Mouse (Mus musculus): ENCODE measurements around the gene Pik3r5.

The Pik3r5 gene

DNA sequence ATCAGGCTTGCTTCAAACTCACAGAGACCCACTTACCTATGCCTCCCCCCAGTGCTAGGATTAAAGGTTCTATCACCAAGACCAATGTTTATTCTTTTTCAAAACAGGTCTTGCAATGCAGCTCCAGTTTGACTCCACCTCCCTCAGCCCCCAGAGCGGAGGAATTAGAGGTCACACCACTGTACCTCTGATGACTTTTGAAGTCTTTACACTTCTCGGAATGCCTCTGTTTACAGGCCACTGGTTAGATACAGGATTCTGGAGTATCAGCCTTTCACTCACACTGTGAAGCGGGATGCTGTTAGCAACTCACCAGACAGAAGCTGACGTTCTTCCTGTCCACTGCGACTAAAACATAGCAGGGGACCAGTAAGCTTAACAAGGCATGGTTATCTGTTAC lies 30.5 kb upstream of the Pik3r5 start:
- DNase-seq (ENCODE audit: low spot score): no peak

DNA sequence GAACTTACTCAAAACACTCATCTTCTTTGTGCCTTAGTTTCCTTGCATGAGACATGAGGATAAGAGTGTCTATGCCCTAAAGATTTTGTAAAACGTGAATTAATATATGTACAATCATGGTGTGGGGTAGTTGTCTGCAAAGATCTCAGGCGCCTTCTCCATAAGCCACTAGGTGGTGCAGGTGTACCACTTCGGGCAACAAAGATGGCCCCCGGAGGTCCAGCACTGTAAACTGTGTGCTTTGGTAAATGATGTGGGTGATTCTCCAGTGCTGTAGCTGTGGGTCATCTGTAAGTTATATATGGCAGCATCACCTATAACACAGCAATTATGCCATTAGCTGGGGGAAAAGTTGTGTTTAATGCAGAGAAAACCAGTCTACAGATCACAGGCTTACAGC lies 27.7 kb upstream of the Pik3r5 start:
- no peak for DNase-seq (ENCODE audit: low spot score)

DNA sequence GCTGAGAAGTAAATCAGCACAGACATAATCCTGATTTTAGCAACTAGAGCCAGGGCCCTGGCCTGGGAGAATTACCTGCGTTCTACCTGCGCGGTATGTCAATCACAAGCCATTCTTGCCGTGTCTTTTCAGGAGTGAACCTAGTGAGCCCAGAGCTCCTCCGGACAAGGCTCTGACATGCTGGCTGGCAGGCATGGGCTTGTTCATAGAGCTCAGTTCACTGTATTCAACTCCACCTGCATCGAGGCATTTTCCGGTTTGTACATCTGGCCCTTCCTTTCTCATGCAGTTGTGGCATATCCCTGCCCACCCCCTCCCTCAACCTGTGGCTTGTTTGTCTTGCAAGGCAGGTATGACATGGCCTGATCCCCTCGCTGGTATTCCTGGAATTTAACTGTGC lies 26.3 kb upstream of the Pik3r5 start:
- no peak for DNase-seq (ENCODE audit: low spot score)

DNA sequence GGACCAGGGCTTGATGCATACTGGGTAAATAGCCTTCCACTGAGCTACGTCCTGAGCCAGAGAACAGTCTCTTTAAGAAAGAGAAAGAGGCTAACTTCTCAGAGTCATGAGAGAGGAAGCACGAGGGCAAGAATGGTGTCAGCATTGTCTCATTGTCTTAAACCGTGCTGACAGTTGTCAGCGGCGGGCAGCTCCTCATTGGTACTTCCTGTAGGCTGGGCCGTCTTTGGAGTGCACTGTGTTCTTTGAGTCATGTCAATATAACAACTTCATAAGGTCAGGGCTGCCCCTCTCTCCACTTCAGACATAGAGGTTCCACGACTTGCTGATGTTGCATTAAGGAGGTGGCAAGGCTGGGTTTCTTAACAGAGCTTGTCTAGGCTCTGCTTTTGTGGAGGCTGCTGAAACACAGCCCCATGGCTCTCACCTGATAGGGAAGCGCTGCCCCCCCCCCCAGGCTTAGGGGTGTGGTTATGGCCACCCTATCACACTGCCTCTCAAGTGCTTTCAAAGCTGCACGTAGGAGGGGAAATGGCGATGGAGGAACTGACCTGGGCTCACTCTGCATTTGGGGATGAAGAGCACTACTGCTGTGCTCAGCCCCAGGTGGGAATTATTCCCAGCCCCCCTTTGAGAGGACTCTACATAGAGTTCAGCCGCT lies 24.5 kb upstream of the Pik3r5 start:
- no peak for DNase-seq (ENCODE audit: low spot score)

- DNase-seq (ENCODE audit: low spot score): peak; percentile 69
Measured at GRCm38 (mm10) chr11:68408127-68408526, 23.8 kb upstream of the Pik3r5 start.

DNA sequence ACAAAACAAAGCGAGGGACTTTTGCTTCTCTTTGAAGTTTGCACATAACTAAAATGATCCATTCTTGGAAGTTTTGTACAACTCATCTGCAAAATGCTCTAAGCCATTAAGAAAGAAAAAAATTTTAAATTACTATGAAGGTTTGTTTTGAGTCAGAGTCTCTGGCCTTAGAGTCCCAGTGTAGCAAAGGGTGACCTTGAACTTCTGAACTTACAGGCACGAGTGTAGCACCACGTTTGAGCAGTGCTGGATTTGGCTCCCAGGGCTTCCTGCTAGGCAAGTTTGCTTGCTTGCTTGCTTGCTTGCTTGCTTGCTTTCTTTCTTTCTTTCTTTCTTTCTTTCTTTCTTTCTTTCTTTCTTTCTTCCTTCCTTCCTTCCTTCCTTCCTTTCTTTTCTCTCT lies 14.9 kb upstream of the Pik3r5 start:
- DNase-seq (ENCODE audit: low spot score): no peak

- no peak for DNase-seq (ENCODE audit: low spot score)
Measured at GRCm38 (mm10) chr11:68417831-68418230, 14.1 kb upstream of the Pik3r5 start.

DNA sequence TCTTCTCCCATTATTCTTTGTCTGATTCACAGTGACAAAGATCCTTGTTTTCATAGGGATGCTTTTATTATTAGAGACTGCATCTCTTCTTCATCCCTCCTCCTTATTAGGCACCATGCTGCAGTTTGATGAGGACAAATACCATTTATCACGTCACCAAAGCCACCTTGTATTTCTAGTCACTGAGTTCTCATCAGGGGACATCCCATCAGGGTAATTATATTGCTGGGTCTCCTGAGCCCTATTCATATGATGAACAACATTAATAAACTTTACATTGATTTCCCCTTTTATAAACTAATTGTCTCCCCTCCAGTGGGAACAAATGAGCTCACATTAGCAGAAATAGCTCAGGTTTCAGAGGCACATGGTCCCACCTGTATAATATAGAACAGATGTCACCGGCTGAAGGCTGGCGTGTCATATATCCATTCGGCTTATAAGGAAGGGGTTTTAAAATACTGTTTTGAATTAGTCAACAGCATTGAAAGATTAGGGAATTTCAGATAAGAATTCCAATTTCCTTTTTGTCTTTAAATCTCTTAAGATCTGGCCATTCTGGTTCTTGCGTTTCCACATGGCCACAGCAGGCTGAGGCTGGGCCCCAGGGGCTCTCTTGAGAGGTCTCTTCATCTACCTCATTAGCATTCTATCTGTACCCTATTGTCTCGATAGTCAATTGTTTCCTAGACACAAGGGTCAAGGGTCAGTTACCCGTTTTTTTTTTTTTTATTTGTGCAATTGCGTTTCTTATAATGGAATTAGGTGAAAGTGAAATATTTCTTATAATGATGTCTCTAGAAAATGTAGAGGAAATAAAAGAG lies 6.2 kb upstream of the Pik3r5 start:
- DNase-seq (ENCODE audit: low spot score): no peak

DNA sequence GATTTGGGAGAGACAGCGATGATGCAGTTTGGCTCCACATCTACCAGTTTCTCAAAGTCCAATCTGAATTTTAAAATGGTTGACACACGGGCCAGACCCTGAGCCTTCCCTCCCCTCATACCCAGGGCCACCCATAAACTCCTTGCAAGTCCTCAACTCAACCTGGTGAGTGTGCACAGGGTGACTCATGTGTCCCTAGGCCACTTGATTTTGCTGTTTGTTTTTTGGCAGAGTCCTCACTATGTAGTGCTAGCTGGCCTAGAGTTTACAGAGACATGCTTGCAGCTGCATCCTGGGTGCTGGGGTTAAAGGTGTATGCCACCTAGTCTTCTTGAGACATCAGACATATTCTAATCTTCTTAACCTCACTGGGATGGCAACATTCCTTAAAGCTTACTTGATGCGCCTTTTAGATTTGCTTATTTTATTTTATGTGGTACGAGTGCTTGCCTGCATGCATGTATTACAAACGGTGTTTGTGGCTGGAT lies 4.8 kb upstream of the Pik3r5 start:
- DNase-seq (ENCODE audit: low spot score): no peak

- DNase-seq (ENCODE audit: low spot score): no peak
Measured at GRCm38 (mm10) chr11:68430662-68431061, 1.3 kb upstream of the Pik3r5 start.

GRCm38 (mm10) chr11:68432361-68433021 lies 570 bp downstream of the Pik3r5 start:
- no peak for DNase-seq (ENCODE audit: low spot score)

GRCm38 (mm10) chr11:68433534-68433933 lies 1.6 kb downstream of the Pik3r5 start:
- DNase-seq (ENCODE audit: low spot score): no peak

DNA sequence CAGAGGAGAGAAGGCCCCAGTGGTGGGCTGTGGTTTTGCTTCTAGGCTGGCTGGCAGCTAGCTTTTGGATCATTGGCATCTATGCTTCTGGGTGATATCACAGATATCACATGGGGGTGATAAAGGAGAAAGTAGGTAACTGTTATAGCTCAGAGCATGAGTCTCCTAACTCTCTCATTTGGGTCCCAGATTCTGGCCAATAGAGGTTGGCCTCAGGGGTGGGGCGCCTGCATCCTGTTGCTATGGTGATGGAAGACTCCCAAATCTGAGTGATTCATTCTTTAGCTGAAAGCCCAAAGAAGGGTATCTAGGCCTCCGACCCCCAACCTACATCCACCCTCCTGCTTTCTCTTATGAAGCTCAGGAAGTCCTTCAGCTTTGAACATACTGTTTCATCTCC lies 2.8 kb downstream of the Pik3r5 start:
- no peak for DNase-seq (ENCODE audit: low spot score)

GRCm38 (mm10) chr11:68435601-68436000 lies 3.7 kb downstream of the Pik3r5 start:
- no peak for DNase-seq (ENCODE audit: low spot score)

- no peak for DNase-seq (ENCODE audit: low spot score)
Measured at GRCm38 (mm10) chr11:68436376-68436775, 4.5 kb downstream of the Pik3r5 start.

DNA sequence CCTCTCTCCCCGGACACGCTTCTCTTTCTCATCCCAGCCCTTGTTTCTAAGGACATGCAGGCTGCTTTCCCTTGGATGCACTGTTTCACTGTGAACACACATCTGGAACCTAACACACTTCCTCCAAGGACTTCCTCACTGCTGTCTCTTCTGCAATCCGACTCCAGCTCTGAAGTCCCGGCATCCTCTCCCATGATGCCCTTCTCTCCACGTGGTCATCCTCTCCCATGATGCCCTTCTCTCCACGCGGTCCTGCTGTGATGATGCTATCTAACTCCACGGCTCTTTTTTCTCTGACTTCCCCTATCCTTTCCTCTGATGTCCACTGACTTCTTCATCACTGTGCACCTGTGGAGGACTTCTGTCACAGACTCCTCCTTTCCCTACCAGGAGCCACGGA lies 8.2 kb downstream of the Pik3r5 start:
- DNase-seq (ENCODE audit: low spot score): no peak

GRCm38 (mm10) chr11:68440965-68441364 lies 9.0 kb downstream of the Pik3r5 start:
- no peak for DNase-seq (ENCODE audit: low spot score)

GRCm38 (mm10) chr11:68442346-68442745 lies 10.4 kb downstream of the Pik3r5 start:
- DNase-seq (ENCODE audit: low spot score): no peak

- DNase-seq (ENCODE audit: low spot score): no peak
Measured at GRCm38 (mm10) chr11:68442983-68443638, 11.2 kb downstream of the Pik3r5 start.

DNA sequence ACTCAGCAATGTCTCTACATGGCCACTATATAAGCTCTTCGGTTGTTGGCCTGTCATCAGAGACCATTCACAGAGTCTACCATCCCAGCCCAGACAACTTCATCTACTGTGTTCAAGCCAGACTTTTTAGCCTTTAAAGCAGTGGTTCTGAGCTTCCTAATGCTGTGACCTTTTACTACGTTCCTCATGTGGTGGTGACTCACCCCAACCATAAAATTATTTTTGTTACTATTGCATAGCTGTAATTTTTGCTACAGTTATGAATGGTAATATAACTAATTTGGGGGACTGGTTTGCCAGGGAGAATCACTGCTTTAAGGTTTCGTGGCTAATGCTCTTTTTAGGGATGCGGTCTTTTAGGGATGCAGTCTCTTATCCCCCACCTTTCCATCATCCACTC lies 14.0 kb downstream of the Pik3r5 start:
- no peak for DNase-seq (ENCODE audit: low spot score)

DNA sequence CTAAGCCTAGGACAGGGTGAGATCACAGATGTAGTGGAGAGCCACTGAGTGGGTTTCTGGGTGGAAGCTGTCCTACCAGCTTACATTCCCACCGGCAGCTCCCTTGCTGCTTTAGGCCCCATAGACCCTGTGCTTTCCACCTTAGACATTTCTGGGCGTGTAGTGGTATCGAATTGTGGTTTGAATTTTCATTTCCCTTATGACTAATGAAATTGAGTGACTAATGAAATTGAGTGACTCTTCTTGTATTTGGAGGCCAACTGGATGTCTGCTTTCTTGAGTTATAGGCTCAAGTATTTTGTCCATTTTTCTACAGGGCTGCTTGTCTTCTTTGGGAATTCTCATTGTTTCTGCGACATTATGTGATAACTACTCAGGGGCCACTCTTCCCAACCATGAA lies 14.6 kb downstream of the Pik3r5 start:
- no peak for DNase-seq (ENCODE audit: low spot score)

GRCm38 (mm10) chr11:68447242-68447641 lies 15.3 kb downstream of the Pik3r5 start:
- no peak for DNase-seq (ENCODE audit: low spot score)
